Mouse (Mus musculus): ENCODE measurements at regions not wholly inside any gene's neighbourhood (a gene's known extent, or its start where the extent isn't known, plus 50 kb on each side); places are given as distances from the start of the nearest gene placed in this dataset.

- Histone ChIP-seq H3K4me1 (ENCODE audit: control insufficient read depth, insufficient read depth, low read length) (0 out of 2 replicates have a peak, but pooled peaks cover 1% of the 10 kb centered on the region), H3K27me3 (ENCODE audit: control insufficient read depth, insufficient read depth, low read length) (no peaks in the 10 kb centered on the region), H3K36me3 (ENCODE audit: control insufficient read depth, insufficient read depth, low read length) (no peaks in the 10 kb centered on the region), H3K9ac (ENCODE audit: low read depth, low read length) (no peak overlapping the region), H3K27ac (no peak overlapping the region), H3K79me2 (replicated peaks; ENCODE audit: control insufficient read depth, insufficient read depth, low read length) (no peaks in the 10 kb centered on the region), H3K4me3 (no peak overlapping the region)
- intact Hi-C loops (cut with DNase I): no loop called here
- TF ChIP-seq EP300 (IDR thresholded peaks at IDR 0.05; ENCODE audit: insufficient read depth, low read depth, low read length) (no peak), CTCF (IDR thresholded peaks at IDR 0.05) (no peak), POLR2A (IDR thresholded peaks at IDR 0.05; ENCODE audit: insufficient read depth, low read depth, low read length) (no peak)
- 88% methylated on average over 6 of the region's 6 CpGs for WGBS
- no peak for DNase-seq
These were observed 57.8 kb upstream of the Gm10181 start for GRCm38 (mm10) chr9:25031466-25031865.

Measured in heart, adult 2 months (tissue).